Mouse (Mus musculus): ENCODE measurements around the gene Fnd3c2.
A peak's percentile ranks its signal among the peaks of the same experiment; 100 is the strongest.
"Not testable (repeated sequence)": the region's sequence is repeated elsewhere in the genome, so short reads cannot be mapped to it uniquely, and the experiment has no call there.

The Fnd3c2 gene

DNA sequence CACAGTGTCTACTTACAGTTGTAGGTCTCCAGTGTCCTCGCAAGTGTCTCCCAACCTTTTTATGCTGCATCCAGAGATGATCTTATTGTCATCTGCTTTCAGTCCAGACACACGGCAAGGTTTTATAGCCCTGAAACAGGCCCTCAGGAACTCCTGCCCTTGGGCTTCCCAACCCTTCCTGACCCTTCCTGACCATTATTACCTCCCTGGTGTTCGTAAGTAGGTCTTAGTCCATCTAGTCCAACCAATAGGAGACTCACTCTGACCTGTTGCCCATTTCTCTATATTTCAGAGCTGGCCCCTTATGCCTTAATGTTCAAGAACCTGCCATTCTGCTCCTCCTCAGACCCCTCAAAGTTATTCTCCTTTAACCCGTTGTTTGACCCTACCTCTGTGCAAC, at the start of gene Fnd3c2:
TSS of gene Fnd3c2 (minus strand) at position 101 of the 400 bp plus-strand sequence.
- DNase-seq: no peak

DNA sequence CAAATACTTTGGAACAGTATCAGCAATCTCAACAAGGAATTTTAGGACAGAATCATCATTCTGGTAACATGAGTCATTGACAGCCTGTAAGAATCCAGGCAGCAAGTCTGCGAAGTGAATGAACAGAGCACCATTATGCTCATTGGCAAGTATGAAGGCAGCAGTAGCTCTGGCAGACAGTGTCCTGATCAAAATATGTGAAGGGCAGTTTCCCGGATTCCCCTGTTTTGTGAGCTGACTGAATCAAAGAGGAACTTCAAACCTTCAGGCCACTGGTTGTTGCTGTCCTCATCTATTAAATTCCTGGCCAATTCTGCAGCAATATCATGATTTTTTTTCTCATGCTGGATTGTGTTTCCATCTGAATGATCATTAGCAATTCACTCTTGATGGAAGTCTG, 29.3 kb upstream of the Fnd3c2 start:
- no peak for DNase-seq

DNA sequence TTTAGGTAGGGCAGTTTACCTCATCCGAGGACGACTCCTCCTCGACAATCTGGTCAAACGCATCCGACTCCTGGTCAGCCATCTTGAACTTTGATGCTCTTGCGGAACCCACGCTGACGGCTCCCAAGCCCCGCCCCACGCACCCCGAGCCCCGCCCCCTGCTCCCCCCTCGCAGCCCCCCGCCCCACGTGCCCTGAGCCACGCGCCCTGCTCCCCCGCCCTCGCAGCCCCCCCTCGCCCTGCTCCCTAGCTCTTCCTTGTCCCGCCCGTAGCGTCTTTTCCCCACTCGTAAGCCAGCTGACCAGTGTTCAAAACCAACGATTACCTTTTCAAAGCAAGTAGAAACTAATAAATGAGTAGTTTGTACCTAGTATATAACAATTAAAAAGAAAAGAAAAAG, 34.1 kb downstream of the Fnd3c2 start, which contains the start of gene Taf9b:
TSS of gene Taf9b (minus strand) at position 101 of the 400 bp plus-strand sequence.
- DNase-seq: no peak

DNA sequence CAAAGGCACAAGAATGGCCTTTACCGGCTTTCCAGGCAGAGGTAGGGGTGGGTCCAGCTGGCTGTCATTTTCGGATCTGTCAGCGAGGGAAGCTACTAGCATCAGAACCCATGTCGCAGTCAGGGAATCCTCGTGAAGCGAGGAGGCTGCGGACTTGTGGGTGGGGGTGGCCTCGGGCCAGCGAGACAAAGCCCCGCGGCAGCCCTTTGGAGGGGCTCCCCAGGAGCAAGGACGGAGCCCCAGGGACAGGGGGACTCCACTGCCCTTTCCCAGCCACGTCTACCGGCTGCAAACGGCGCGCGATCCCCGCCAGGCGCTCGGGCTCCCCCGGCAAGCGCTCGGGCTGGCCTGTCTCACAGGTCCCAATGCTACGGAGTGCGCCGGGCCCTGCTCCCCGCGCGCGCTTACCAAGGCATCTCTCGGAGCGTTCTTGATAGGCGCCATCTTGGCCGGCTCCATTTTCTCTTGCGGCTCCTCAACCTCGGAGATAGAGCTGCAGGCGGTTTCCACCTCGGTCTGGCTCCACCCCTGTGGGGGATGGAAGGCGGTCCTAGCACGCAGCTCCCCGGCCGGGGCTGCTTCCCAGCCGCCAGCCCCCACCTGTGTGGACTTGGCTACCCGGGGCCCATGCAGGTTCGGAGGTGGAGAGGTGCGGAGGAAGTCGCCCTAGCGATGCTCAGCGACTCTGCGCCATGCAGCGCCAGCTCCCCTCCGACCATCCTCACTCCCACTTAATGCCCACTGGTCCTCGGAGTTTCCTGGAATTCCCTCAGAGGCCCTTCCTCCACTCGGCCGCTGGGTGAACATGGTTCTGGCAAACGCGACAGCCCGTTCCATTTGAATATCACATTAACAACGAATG, 35.8 kb downstream of the Fnd3c2 start:
- peak; percentile 78 for DNase-seq

DNA sequence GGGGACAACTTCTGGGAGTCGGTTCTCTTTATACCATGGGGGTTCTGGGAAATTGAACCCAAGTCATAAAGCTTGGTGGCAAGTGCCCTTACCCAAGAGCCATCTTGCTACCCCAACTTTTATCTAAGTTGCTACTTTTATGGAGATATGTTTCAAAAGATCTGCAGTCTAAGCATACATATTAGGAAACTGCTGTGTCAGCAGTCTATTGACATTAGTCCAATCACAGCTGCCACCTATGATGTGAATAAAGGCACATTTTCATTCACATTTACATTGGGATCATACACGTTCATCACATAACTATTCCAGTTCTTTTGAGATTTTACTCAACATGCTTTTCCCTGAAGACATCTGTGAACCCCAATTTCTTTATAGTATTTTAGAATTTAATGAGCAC, 46.1 kb downstream of the Fnd3c2 start:
- no peak for DNase-seq

DNA sequence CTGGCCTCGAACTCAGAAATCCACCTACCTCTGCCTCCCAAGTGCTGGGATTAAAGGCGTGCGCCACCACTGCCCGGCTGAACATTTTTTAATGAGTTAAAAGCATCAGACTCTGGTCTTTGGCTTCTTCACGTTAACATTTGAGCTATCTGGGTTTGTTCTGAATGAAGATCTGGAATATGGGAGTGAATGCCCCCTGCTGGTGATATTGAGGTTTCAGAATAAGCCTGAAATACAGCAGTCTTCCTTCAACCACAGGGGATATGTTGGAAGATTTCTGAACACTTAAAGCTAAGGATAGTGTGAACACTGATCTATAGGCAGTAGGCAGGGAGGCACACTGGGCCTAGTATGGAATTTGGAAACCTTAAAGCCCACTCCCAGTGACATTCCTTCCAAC, 56.3 kb downstream of the Fnd3c2 start:
- DNase-seq: no peak

DNA sequence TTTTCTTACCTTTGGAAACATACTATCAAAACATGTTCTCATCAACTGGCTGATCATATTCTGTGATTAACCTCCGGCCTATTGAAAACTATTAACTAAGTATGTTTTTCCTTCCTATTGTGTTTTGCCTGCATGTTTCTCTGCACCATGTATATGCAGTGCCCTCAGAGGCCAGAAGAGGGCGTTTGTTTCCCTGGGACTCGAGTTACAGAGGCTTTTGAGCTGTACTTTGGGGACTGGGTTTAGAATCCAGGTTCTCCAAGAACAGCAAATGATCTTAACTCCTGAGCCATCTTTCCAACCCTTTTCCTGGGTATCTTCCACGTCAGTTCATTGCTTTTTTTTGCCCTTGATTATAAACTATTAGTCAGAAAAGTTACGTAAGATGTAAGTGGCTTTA, 57.9 kb downstream of the Fnd3c2 start:
- DNase-seq: no peak

DNA sequence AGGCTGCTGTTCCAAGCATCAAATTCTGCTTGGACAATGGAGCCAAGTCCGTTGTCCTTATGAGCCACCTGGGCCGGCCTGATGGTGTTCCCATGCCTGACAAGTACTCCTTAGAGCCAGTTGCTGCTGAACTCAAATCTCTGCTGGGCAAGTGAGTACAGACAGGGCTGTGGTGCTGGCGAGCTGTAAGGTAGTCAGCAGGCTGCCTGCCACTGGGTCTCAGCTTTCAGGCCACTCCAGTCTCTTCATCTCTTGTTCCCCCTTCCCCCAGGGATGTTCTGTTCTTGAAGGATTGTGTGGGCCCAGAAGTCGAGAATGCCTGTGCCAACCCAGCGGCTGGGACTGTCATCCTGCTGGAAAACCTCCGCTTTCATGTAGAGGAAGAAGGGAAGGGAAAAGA, 60.8 kb downstream of the Fnd3c2 start:
- not testable (repeated sequence) for DNase-seq

DNA sequence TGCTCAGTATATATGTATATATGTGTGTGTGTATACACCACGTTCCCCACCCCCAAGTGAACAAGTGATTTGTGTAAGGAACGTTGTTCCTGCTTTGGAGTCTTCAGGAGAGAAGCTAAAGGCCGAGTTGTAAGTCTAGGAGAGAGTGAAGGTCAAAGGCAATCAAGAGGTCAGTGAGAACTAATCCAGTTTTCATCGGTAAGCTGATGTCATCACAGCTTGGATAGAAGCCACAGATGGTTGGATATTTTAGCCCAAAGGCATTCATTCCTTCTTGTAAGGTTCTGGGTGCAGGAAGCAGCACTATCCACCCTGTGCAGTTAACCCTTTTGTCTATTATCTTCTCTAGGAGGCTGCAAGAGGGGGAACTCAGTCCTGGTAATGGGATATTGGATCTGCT, 65.1 kb downstream of the Fnd3c2 start:
- DNase-seq: no peak

DNA sequence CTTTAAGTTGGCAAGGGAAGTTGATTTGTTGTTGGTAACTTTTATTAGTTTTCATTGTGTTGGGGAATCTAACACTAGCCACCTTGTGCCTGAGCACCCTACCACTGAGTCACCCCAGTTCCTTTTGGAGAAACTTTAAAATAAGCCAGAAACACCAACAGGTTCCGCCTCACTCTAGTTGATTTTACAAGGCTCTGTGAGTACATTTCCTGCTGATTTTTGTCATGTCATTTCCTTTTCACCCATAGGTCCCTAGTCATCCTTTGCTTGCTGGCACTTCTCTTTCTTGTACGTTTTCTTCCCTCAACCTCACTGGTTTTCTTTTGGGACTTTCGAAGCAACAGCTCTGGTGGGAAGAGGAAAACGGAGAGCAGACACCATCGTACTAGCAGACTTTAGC, 65.8 kb downstream of the Fnd3c2 start:
- DNase-seq: no peak

DNA sequence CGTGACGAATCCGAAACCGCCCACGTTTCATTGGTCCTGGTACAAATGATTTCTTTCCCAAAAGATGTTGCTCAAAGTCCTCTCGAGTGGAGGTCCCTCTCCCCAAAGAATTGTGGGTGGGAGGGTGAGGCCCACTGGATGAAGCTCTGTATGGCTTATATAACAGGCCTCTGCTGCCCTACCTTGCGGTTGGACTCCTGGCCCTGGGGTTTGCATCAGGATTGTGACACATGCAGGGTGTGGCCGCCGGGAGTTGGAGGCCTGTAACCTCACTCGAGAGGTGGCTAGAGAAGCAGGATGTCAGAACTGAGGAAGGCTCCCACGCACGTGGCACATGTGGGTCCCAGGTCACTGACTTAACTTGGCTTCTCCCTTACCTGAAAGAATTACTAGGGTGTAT, 67.4 kb downstream of the Fnd3c2 start:
- DNase-seq: peak; percentile 24

DNA sequence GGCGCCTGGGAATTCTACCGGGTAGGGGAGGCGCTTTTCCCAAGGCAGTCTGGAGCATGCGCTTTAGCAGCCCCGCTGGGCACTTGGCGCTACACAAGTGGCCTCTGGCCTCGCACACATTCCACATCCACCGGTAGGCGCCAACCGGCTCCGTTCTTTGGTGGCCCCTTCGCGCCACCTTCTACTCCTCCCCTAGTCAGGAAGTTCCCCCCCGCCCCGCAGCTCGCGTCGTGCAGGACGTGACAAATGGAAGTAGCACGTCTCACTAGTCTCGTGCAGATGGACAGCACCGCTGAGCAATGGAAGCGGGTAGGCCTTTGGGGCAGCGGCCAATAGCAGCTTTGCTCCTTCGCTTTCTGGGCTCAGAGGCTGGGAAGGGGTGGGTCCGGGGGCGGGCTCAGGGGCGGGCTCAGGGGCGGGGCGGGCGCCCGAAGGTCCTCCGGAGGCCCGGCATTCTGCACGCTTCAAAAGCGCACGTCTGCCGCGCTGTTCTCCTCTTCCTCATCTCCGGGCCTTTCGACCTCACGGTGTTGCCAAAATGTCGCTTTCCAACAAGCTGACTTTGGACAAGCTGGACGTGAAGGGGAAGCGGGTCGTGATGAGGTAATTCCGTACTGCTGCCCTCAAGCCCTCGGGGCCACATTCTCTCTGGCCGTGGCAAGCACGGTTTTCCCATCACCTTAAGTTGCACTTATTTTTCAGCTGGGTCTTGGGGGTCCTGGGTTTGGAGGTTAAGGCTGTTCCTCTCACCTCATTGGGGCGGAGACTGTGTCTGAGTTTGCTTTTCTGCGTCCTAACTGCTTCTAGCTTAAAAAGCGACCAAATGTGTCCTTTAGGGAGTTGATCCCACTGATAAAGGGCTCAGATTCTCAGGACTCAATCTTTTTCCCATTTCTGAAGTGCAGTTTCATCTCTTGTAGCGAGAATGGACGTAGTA, 68.2 kb downstream of the Fnd3c2 start, which contains the start of gene Pgk1:
TSS of gene Pgk1 (plus strand) at position 388 of the 937 bp plus-strand sequence.
- peak; percentile 94 for DNase-seq

DNA sequence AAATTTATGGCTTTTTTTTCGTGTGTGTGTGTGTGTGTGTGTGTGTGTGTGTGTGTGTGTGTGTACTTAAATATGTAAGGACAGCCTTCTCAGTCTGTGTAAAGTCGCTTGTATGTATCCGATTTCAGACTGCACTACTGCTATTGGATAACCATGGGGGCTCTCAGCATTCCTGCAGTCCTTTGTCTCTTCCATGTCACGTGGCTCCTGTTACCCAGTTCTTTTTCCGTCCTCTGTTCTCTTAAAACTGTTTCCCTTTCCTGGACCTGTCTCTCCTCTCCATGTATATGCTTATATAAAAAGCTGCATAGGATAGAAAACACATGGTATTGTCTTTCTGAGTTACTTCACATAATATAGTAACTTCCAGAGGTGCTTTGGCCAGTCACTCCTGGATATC, 69.5 kb downstream of the Fnd3c2 start:
- peak; percentile 69 for DNase-seq
